Mouse (Mus musculus) olfactory bulb, adult 2 months (tissue): ENCODE data around the gene Fbln5.

ENCODE experiments used
- CTCF ChIP-seq: fragments of 200-500 bp; IDR thresholded peaks from 2 replicates; pipeline ENCODE4 v1.5.1; 2012; ENCODE audit warnings: low read depth, mild to moderate bottlenecking, low read length, moderate library complexity; ENCODE audit not compliant: insufficient read depth
- POLR2A ChIP-seq: fragments of 200-500 bp; IDR thresholded peaks from 2 replicates; pipeline ENCODE4 v1.6.1; 2012; ENCODE audit warnings: mild to moderate bottlenecking, low read depth, low read length, moderate library complexity; ENCODE audit not compliant: insufficient read depth

DNA sequence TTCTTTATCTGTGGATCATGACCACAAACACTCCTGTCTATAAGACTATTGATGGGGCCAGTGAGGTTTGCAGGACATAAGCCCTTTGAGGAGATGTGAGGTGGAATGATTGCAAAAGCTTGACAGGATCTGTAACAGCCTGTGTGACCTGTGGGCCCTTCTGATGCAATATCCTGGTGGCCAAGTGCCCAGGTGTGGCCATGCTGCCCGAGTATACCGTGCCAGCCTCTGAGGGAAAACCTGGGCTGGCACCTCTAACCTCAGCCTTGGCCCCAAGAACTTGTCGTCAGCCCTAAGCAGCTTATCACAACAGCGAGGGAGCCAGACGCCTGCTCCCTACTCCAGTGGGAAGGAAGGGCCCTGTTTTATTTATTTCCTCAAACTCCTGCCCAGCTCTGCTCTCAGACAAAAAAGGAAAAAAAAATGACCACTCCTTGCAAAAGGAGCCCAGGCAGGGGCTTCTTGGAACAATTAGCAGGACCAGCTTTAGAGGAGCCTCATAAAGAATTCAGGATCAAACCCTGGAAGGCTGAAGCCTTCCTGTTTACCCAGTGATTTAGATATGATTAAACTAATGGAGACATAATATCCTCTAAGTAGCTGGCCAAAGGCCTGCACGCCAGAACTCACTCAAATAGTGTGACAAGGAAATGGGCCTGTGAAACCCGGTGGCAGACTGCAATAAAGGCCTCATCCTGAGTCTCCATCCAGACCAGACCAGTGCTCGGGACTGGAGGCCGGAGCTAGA lies 51.4 kb downstream of the Fbln5 start:
- no peak for TF ChIP-seq CTCF
- no peak for TF ChIP-seq POLR2A
